Mouse (Mus musculus): ENCODE measurements around the gene Dstyk. TPM values are rescaled to one million over a fixed set of nuclear protein-coding genes. Genes with fewer than 3 reads are reported as not detected.

Dstyk gene
- polyA plus RNA-seq, 1 experiment from 2014 or later = 10.5 TPM

DNA sequence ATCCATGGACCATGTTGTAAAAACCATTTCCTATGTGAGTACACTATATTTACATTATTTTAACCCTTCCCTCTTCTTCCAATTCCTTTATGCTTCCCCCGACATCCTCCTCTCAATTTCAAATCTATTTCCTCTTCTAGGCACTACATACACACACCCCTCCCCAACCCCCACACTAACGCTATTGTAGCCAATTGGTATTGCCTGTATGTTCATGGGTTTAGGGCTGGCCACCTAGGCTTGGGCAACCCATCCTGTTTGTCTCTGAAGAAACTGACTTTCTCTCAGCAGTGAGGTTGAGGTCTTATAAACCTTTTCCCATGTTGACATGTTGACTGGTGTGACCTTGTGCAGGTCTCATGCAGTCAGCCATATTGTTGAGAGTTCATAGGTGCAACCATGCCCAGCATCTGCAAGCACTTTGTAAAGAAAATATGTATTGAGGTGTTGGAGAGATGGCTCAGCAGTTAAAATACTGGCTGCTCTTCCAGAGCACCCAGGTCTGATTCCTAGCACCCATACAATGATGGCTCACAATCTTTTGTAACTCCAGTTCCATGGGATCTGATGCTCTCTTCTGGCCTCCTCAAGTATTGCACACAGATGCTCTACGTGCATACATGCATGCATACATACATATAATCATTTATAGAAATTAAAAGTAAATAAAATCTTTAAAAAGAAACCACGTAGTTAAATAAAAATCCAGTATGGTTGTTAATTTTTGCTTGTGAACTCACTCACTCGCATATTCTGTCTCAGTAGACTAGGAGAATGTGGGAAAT lies 5.7 kb downstream of the Dstyk start:
- ATAC-seq = no peak
- Histone ChIP-seq H3K4me1 (peaks cover 45% of the 10 kb centered on the region), H3K4me2 (no peak overlapping the region), H3K4me3 (no peak overlapping the region), H3K9ac (no peak overlapping the region), H3K9me3 (replicated peaks) (no peaks in the 10 kb centered on the region), H3K36me3 (ENCODE audit: poor library complexity, severe bottlenecking) (no peaks in the 10 kb centered on the region), H3K27me3 (no peaks in the 10 kb centered on the region), H3K27ac (no peak overlapping the region)
- 94% methylated on average over 5 of the region's 5 CpGs for WGBS

DNA sequence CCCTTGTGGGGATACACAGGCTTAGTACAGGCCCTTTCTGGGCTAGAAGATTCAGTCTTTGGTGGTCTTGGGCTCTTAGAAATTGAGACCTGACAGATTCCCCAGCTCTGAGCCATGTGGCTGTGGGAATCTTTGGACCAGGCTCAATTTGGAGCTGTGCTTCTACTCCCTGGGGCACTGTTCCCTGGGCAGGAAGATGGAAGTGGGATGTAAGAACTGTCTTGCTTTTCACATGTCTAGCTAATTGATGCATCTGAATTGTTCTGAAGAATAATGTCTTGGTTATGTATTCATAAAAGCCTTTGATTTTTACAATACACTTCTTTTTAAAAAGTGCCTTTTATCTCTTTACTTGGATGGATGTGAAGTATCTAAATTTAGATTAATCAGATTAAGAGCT lies 8.2 kb downstream of the Dstyk start:
- H3K9ac ChIP-seq = no peak overlapping the region
- no peaks in the 10 kb centered on the region for H3K36me3 ChIP-seq (ENCODE audit: poor library complexity, severe bottlenecking)
- ATAC-seq = no peak
- peak overlapping the region; percentile 57 for H3K27ac ChIP-seq
- no peaks in the 10 kb centered on the region for H3K27me3 ChIP-seq
- peaks cover 28% of the 10 kb centered on the region for H3K4me1 ChIP-seq
- H3K4me3 ChIP-seq = no peak overlapping the region
- H3K4me2 ChIP-seq = no peak overlapping the region
- H3K9me3 ChIP-seq (replicated peaks) = no peaks in the 10 kb centered on the region

GRCm38 (mm10) chr1:132430818-132431217 lies 13.5 kb downstream of the Dstyk start:
- ATAC-seq = peak; percentile 79
- H3K9me3 ChIP-seq (replicated peaks) = no peaks in the 10 kb centered on the region
- peak overlapping the region; percentile 62 for H3K27ac ChIP-seq
- no peak overlapping the region for H3K4me2 ChIP-seq
- 38% methylated on average over 3 of the region's 3 CpGs for WGBS
- no peaks in the 10 kb centered on the region for H3K27me3 ChIP-seq
- H3K36me3 ChIP-seq (ENCODE audit: poor library complexity, severe bottlenecking) = peaks cover 15% of the 10 kb centered on the region
- peaks cover 36% of the 10 kb centered on the region for H3K4me1 ChIP-seq
- no peak overlapping the region for H3K9ac ChIP-seq
- no peak overlapping the region for H3K4me3 ChIP-seq

- Histone ChIP-seq H3K36me3 (ENCODE audit: poor library complexity, severe bottlenecking) (peaks cover 21% of the 10 kb centered on the region), H3K4me1 (peaks cover 32% of the 10 kb centered on the region), H3K4me3 (no peak overlapping the region), H3K27me3 (no peaks in the 10 kb centered on the region), H3K9ac (no peak overlapping the region; the same call in 1 of the 2 replicates), H3K9me3 (replicated peaks) (no peaks in the 10 kb centered on the region), H3K27ac (peak overlapping the region; percentile 62), H3K4me2 (no peak overlapping the region)
- WGBS = 65% methylated on average over 9 of the region's 9 CpGs
- peak; percentile 36; the same call in 1 of the 2 replicates for ATAC-seq
Measured at GRCm38 (mm10) chr1:132431716-132432115, 14.4 kb downstream of the Dstyk start.

DNA sequence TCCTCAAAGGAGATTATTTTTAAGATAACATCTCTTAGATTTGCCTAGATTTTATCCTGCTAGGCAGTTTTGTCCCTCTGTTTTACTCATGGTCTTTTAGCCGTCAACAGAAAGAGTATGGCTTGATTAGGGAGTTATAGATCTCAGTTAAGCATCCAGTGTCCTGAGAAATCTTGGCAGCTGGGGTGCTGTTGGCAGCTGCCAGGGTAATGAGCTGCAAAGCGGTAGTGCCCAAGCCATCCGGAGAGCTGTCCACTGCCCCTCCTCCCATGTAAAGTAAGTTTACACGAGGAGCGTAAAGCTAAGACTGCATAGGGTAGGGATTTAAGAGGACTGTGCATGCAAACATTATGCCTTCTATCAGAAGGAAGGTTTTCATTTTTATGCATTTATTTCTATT lies 16.0 kb downstream of the Dstyk start:
- no peak overlapping the region for H3K27ac ChIP-seq
- H3K36me3 ChIP-seq (ENCODE audit: poor library complexity, severe bottlenecking) = peaks cover 24% of the 10 kb centered on the region
- no peak for ATAC-seq

DNA sequence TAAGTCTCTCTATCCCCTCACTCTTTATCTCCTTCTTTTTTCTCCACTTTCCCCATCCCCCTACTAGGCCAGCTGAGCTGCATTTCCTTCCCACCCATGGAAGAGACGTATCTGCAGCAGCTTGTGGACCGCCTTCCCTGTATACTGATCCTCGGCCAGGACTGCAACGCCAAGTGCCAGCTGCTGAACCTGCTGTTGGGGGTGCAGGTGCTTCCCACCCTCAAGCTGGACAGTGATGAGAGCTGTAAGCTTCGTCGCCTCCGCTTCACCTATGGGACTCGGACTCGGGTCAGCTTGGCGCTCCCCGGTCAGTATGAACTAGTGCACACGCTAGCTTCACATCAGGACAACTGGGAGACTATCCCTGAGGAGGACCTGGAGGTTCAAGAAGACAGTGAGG lies 16.7 kb downstream of the Dstyk start:
- no peak overlapping the region for H3K27ac ChIP-seq
- 90% methylated on average over 12 of the region's 12 CpGs for WGBS
- no peaks in the 10 kb centered on the region for H3K9me3 ChIP-seq (replicated peaks)
- peaks cover 32% of the 10 kb centered on the region for H3K4me1 ChIP-seq
- no peaks in the 10 kb centered on the region for H3K27me3 ChIP-seq
- H3K4me2 ChIP-seq = no peak overlapping the region
- H3K9ac ChIP-seq = no peak overlapping the region
- no peak for ATAC-seq
- peaks cover 24% of the 10 kb centered on the region for H3K36me3 ChIP-seq (ENCODE audit: poor library complexity, severe bottlenecking)
- no peak overlapping the region for H3K4me3 ChIP-seq

More for the DNA sequence above, 16.0 kb downstream of the Dstyk start:
- H3K9me3 ChIP-seq (replicated peaks) = no peaks in the 10 kb centered on the region
- H3K4me3 ChIP-seq = no peak overlapping the region
- 64% methylated on average over 5 of the region's 5 CpGs for WGBS
- H3K4me2 ChIP-seq = no peak overlapping the region
- no peaks in the 10 kb centered on the region for H3K27me3 ChIP-seq
- peaks cover 32% of the 10 kb centered on the region for H3K4me1 ChIP-seq
- no peak overlapping the region for H3K9ac ChIP-seq

- 77% methylated on average over 4 of the region's 4 CpGs for WGBS
- no peak overlapping the region for H3K27ac ChIP-seq
- ATAC-seq = no peak
Measured at GRCm38 (mm10) chr1:132436320-132436958, 19.1 kb downstream of the Dstyk start.

GRCm38 (mm10) chr1:132436960-132437359 lies 19.6 kb downstream of the Dstyk start:
- Histone ChIP-seq H3K4me1 (peaks cover 11% of the 10 kb centered on the region), H3K27me3 (no peaks in the 10 kb centered on the region), H3K4me3 (no peak overlapping the region), H3K27ac (no peak overlapping the region), H3K9ac (no peak overlapping the region), H3K4me2 (no peak overlapping the region), H3K9me3 (replicated peaks) (peaks cover 4% of the 10 kb centered on the region), H3K36me3 (ENCODE audit: poor library complexity, severe bottlenecking) (peaks cover 48% of the 10 kb centered on the region)
- 90% methylated on average over 1 of the region's 1 CpGs for WGBS
- ATAC-seq = no peak

More at GRCm38 (mm10) chr1:132436320-132436958, 19.1 kb downstream of the Dstyk start:
- Histone ChIP-seq H3K4me1 (peaks cover 16% of the 10 kb centered on the region), H3K36me3 (ENCODE audit: poor library complexity, severe bottlenecking) (peaks cover 43% of the 10 kb centered on the region), H3K9me3 (replicated peaks) (peaks cover 4% of the 10 kb centered on the region), H3K9ac (no peak overlapping the region), H3K4me3 (no peak overlapping the region), H3K4me2 (no peak overlapping the region), H3K27me3 (no peaks in the 10 kb centered on the region)

GRCm38 (mm10) chr1:132437389-132437788 lies 20.0 kb downstream of the Dstyk start:
- peaks cover 52% of the 10 kb centered on the region for H3K36me3 ChIP-seq (ENCODE audit: poor library complexity, severe bottlenecking)
- H3K9me3 ChIP-seq (replicated peaks) = peaks cover 4% of the 10 kb centered on the region

GRCm38 (mm10) chr1:132440896-132441435 lies 23.6 kb downstream of the Dstyk start:
- ATAC-seq = no peak
- WGBS = 83% methylated on average over 1 of the region's 1 CpGs
- Histone ChIP-seq H3K4me1 (no peaks in the 10 kb centered on the region), H3K4me3 (no peak overlapping the region), H3K9ac (no peak overlapping the region), H3K36me3 (ENCODE audit: poor library complexity, severe bottlenecking) (peaks cover 38% of the 10 kb centered on the region), H3K27ac (no peak overlapping the region), H3K27me3 (no peaks in the 10 kb centered on the region), H3K4me2 (no peak overlapping the region), H3K9me3 (replicated peaks) (peaks cover 4% of the 10 kb centered on the region)

More at GRCm38 (mm10) chr1:132437389-132437788, 20.0 kb downstream of the Dstyk start:
- no peaks in the 10 kb centered on the region for H3K27me3 ChIP-seq
- no peak overlapping the region for H3K4me2 ChIP-seq
- 87% methylated on average over 5 of the region's 5 CpGs for WGBS
- ATAC-seq = no peak
- no peak overlapping the region for H3K9ac ChIP-seq
- H3K4me1 ChIP-seq = peaks cover 7% of the 10 kb centered on the region
- no peak overlapping the region for H3K27ac ChIP-seq
- H3K4me3 ChIP-seq = no peak overlapping the region

DNA sequence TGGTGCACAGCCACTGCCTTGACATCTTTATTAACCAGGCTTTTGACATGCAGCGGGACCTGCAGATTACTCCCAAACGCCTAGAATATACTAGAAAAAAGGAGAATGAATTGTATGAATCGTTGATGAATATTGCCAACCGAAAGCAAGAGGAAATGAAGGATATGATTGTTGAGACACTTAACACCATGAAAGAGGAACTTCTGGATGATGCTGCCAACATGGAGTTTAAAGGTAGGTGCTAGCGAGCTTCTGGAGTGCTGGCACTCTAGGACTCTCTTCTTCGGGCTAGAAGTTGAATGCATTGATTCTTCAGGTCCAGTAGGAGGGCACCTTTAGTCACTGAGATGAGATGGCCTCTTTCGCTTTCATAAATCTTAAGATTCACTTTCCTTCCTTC lies 32.4 kb downstream of the Dstyk start:
- WGBS = 92% methylated on average over 7 of the region's 7 CpGs
- Histone ChIP-seq H3K9me3 (replicated peaks) (no peaks in the 10 kb centered on the region), H3K36me3 (ENCODE audit: poor library complexity, severe bottlenecking) (peaks cover 51% of the 10 kb centered on the region), H3K4me3 (no peak overlapping the region), H3K27ac (no peak overlapping the region), H3K27me3 (no peaks in the 10 kb centered on the region), H3K9ac (no peak overlapping the region), H3K4me2 (no peak overlapping the region), H3K4me1 (no peaks in the 10 kb centered on the region)
- ATAC-seq = no peak

DNA sequence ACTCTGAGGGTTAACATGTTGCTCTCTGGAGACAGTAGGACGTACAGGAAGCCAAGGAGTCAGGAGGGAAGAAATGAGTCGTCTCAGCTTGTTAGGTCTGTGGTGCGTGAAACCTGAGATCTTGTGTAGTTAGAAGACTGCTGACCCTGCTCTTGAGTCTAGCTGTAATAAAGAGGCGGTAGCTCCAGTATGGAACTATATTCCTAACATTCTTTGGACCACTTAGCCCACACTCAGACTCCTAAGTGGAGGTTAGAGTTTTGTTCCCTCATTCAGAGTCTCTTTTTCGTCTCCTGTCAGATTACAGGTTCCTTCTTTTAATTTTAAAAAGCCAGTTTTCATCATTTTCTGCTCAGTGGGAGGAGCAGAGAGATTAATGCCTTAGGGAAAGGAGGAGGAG lies 47.3 kb downstream of the Dstyk start:
- no peak for ATAC-seq
- Histone ChIP-seq H3K36me3 (ENCODE audit: poor library complexity, severe bottlenecking) (peaks cover 61% of the 10 kb centered on the region), H3K4me1 (no peaks in the 10 kb centered on the region), H3K4me2 (no peak overlapping the region), H3K27me3 (no peaks in the 10 kb centered on the region), H3K9ac (no peak overlapping the region), H3K27ac (no peak overlapping the region), H3K9me3 (replicated peaks) (no peaks in the 10 kb centered on the region), H3K4me3 (no peak overlapping the region)
- 87% methylated on average over 5 of the region's 5 CpGs for WGBS
